Mouse (Mus musculus): ENCODE results near the gene Eps15. TPM values are rescaled to one million over a fixed set of nuclear protein-coding genes. Genes with fewer than 3 reads are reported as not detected.
A peak's percentile ranks its signal among the peaks of the same experiment; 100 is the strongest.

Eps15 gene
- 100 to 1,000 TPM; 168 to 192 (median 175) TPM for total RNA-seq (2022)

DNA sequence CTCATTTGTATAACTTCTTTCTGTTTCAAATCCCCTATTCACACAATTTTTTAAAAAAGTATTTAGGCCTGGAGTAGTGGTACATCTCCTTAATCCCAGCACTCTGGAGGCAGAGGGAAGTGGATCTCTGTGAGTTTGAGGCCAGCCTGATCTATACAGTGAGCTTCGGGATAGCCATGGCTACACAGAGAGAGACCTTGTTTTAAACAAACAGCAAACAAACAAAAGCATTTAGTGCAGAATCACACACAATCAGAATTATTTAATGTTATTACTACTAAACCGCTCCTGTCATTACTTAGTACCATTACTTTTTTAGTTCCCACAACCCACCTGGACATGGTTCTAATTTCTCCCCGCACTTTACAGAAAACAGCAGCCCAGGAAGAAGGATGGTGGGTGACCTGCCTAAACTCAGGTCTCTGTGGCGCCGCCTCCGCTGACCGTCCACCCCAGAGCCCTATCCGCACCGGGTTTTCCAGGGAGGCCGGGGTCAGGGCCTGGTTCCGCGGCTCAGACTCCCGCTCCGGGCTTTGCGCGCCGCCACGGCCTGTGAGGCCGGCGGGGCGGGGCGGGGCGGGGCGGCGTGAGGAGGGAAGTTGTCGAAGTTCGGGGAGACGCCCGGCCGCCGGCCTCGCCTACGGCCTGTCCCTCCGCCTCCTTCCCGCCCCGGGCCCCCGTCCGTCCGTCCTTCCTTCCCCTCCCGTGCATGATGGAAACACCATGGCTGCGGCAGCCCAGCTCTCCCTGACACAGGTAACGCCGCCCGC is at the start of gene Eps15:
TSS of gene Eps15 (plus strand) at position 580 of the 770 bp plus-strand sequence.
- DNase-seq (ENCODE audit: low spot score in 2 of 2), result peak; percentile 56 to 71

DNA sequence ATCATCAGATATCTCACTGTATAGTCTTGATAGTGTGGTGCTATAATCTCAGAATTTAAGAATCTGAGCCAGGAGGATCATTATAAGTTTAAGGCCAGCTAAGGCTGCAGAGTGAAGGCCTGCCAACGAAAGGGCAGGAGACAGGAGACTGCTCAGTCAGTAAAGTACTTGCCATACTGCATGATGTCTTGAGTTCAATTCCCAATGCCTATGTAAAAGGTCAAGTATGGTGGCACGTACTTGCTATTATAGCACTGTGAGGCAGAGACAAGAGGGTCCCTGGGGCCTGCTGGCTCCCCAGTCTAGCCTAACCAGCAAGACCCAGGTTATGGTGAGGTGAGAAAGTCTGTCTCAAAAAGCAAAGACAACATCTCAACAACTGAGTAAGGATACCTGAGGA is 45.9 kb upstream of the Eps15 start, which contains the start of gene Calr4:
TSS of gene Calr4 (plus strand) at position 301 of the 400 bp plus-strand sequence.
- no peak for DNase-seq (ENCODE audit: low spot score in 2 of 2)

- DNase-seq (ENCODE audit: low spot score in 2 of 2), result peak in 1 of 2 experiments; percentile 15
Observed at GRCm38 (mm10) chr4:109234806-109235350, 45.2 kb upstream of the Eps15 start.

GRCm38 (mm10) chr4:109236186-109236879 is 43.7 kb upstream of the Eps15 start:
- DNase-seq (ENCODE audit: low spot score in 2 of 2), result no peak

GRCm38 (mm10) chr4:109238428-109239268 is 41.4 kb upstream of the Eps15 start:
- DNase-seq (ENCODE audit: low spot score in 2 of 2), result peak in 1 of 2 experiments; percentile 34

GRCm38 (mm10) chr4:109241221-109241620 is 38.8 kb upstream of the Eps15 start:
- DNase-seq (ENCODE audit: low spot score in 2 of 2), result no peak

DNA sequence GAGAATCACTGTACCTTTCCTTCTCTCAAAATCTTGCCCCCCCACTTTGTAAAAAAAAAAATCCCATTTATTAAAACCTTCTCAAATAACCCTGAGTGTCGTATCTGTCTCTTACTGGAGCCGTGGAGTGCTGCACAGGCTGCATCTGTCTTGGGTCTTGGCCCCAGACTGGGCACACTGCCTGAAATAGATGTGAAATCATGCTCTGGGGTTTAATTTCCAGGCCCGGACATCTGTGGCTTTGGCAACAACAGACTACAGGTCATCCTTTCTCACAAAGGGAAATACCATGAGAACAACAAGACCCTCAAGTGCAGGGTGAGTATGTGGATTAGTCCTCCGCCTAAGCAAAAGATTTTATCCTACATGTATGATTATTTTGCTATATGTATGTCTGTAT is 38.1 kb upstream of the Eps15 start:
- no peak for DNase-seq (ENCODE audit: low spot score in 2 of 2)

- DNase-seq (ENCODE audit: low spot score in 2 of 2), result no peak
Observed at GRCm38 (mm10) chr4:109244506-109244905, 35.6 kb upstream of the Eps15 start.

DNA sequence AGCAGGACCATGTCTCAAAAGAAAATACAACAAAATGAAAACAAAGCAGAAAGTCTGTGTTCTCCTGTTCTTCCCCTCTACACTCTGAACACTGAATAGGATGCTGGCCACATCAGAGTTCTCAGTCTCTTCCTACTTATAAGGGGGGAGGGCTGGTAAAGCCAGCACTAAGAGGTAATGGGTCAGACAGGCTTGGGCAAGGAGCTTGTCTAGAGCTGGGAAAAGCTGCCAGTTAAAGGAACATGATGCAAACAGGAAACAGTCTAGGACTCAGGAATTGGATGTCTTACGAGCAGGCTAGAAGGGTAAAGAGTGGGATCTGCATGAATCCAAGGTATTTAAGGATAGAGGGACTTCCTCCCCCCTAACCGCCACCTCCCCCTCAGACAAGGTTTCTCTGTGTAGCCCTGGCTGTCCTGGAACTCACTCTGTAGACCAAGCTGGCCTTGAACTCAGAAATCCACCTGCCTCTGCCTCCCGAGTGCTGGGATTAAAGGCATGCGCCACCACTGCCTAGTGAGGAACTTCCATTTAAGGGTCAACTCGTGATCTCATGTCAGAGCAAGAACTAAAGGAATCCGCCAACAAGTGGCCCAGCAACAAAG is 35.0 kb upstream of the Eps15 start:
- DNase-seq (ENCODE audit: low spot score in 2 of 2), result no peak

DNA sequence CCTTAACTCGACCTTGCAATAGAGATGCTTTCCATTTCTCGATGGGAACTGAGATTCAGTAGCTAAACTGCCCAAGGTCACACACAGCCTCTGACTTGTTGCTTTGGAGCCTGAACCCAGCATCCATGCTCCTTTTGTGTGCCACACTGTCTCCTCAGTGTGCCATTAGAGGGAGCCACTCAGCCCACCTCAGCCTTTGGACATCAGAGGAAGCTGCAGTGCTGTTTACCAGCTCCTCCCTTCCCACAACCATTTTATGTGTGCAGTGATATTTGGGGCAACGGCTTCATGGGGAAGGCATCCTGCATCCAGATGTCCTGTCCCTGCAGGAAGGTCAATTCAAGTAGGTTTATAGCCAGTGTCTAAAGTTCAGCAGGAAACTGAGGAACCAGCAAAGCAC is 28.5 kb upstream of the Eps15 start:
- no peak for DNase-seq (ENCODE audit: low spot score in 2 of 2)

- DNase-seq (ENCODE audit: low spot score in 2 of 2), result no peak
Observed at GRCm38 (mm10) chr4:109252199-109252598, 27.9 kb upstream of the Eps15 start.

- DNase-seq (ENCODE audit: low spot score in 2 of 2), result no peak
Observed at GRCm38 (mm10) chr4:109253664-109254151, 26.4 kb upstream of the Eps15 start.

DNA sequence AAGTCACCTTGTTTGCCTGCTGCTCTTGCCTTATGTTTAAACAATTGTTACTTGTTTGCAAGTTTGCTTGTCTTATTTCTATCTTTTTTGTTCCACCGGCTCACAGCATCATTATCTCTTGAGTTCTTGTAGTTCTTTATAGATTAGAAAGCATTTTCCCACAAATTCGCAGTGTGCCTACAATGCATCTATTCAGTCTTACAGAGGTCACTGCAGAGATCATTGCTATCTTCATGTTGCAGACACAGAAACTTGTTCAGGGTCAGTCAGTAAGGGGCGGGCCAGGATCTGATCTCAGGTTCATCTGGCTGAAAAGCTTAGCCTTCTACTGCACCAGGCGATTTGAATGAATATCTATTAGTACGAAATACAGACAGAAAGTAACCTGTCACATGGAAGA is 25.6 kb upstream of the Eps15 start:
- DNase-seq (ENCODE audit: low spot score in 2 of 2), result no peak

DNA sequence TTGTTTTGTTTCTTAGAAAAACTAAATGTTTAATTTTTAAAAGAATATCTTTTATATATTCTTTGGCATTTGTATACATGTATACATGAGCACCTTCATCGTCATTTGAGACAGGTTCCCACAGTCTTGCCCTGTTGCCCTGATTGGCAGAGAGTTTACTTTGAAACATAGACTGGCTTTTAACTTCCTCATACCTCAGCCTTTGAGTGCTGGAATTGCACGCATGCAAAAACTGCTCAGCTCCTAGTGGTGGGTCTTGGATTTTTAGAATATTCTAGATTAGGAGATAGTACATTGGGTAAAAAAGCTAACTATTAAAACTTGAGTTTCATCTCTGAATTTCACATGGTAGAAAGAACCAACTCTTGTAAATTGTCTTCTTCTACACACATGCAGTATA is 24.7 kb upstream of the Eps15 start:
- no peak for DNase-seq (ENCODE audit: low spot score in 2 of 2)

- DNase-seq (ENCODE audit: low spot score in 2 of 2), result no peak
Observed at GRCm38 (mm10) chr4:109255727-109256417, 24.2 kb upstream of the Eps15 start.

- no peak for DNase-seq (ENCODE audit: low spot score in 2 of 2)
Observed at GRCm38 (mm10) chr4:109256791-109257190, 23.3 kb upstream of the Eps15 start.

GRCm38 (mm10) chr4:109257639-109258038 is 22.4 kb upstream of the Eps15 start:
- DNase-seq (ENCODE audit: low spot score in 2 of 2), result no peak

DNA sequence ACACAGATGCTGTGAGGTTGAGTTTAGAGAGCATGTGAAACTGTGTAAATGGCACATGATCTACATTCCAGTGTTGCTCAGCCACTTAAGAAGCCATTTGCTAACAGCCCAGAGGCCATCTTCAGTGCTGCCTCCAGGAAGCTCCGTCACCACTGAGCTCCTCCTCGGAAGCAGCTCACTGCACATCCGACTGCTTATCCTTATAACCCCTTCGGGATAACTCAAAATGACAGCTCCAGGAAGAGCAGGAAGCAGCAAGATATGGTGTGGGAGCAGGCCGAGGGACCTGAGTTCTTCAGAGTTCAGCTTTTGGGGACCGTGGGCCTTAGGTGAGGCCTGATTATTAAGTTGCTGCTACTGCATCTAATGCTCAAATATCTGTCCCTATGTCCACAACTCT is 18.0 kb upstream of the Eps15 start:
- no peak for DNase-seq (ENCODE audit: low spot score in 2 of 2)

DNA sequence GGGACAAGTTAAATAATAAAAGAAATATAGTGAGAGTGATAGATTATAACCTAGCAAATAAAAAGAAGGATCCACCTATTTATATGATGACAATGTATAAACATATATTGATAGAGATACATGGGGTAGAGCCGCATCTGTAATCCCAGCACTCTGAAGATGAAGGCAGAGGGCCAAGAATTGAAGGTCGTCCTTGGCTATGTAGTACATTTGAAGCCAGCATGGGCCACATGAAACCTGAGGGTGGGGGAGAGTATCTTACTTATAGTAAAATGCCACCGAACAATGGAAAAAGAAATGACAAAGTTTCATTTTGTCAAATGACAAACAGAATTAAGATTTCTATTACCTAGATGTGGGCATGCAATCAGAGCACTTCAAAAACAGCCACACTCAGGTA is 14.0 kb upstream of the Eps15 start:
- no peak for DNase-seq (ENCODE audit: low spot score in 2 of 2)

DNA sequence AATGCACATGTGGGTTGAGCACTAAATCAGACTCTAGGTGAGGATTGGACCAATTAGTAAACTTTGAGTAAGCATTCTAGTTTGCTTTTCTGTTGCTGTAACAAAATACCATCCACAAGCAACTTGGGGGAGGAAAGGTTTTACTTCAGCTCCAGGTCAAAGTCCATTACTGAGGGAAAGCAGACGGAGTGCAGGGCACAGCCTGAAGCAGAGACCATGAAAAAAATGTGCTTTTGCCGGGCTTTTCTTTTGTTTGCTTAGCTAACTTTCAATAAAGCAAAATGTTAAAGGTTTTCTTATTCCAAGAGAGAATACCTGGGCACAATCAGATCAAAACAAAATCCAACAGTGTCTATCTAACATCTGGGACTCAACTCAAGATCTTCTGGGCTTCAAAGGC is 13.3 kb upstream of the Eps15 start:
- DNase-seq (ENCODE audit: low spot score in 2 of 2), result no peak

All from left cerebral cortex, adult 8-10 months (tissue).